31 mouse cellular contexts compared by ENCODE assay signal in the genomic region with DNA sequence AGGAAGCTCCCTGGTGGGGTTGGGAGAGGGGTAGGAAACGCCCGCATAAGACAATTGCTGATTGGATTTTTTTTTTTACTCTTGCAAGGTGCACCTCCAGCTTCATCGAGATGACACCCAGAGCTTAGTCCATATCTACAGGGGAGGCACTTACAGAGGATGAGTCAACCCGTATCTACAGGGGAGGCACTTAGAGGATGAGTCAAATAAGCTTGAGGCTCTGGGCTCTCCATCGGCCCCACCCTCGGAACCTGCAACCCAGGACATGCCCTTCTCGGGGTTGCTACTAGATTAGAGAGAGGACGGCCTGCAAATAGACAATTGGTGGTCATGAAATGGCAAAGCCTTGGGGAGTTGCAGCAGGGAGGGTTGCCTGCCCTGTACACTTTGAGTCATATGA. TPM values are rescaled to one million over a fixed set of nuclear protein-coding genes. Genes with fewer than 3 reads are reported as not detected.
A peak's percentile ranks its signal among the peaks of the same experiment; 100 is the strongest.
DNase-seq lines count a peak whose midpoint lies in the region; ATAC-seq and TF ChIP-seq lines count a peak whose summit lies in the region.
"Had no signal": no experiment of that assay in that cellular context is flagged by ENCODE, and none has a peak within 500 bp of the region (broad histone marks: within the 10 kb centered on the region; RNA-seq: fewer than 3 reads in every experiment).

No protein-coding gene starts in this region.

- no peak overlapping the region for H3K4me3 ChIP-seq in forebrain, embryonic 14.5 days (ENCODE audit: low read depth, low read length)
- H3K4me3 ChIP-seq in forebrain, embryonic 11.5 days (ENCODE audit: low read depth, low read length): no peak overlapping the region
- no peak overlapping the region for H3K4me3 ChIP-seq in liver, postnatal 0 days (ENCODE audit: low read depth, low read length)
- no peak overlapping the region for H3K4me3 ChIP-seq in liver, embryonic 15.5 days (replicated peaks)
- H3K4me3 ChIP-seq: heart, adult 2 months; heart, embryonic 10.5 days; heart, embryonic 13.5 days; hindbrain, embryonic 12.5 days; hindbrain, embryonic 15.5 days had no signal

- H3K4me1 ChIP-seq in forebrain, embryonic 14.5 days (ENCODE audit: control insufficient read depth, insufficient read depth, low read length): peaks cover 20% of the 10 kb centered on the region
- H3K4me1 ChIP-seq in forebrain, embryonic 11.5 days (replicated peaks; ENCODE audit: control insufficient read depth, insufficient read depth, low read length): peaks cover 14% of the 10 kb centered on the region
- no peaks in the 10 kb centered on the region for H3K4me1 ChIP-seq in liver, postnatal 0 days (ENCODE audit: insufficient read depth)
- peaks cover 48% of the 10 kb centered on the region for H3K4me1 ChIP-seq in liver, embryonic 15.5 days (replicated peaks)

- H3K36me3 ChIP-seq in forebrain, embryonic 14.5 days (ENCODE audit: control insufficient read depth, insufficient read depth, low read length): no peaks in the 10 kb centered on the region
- no peaks in the 10 kb centered on the region for H3K36me3 ChIP-seq in forebrain, embryonic 11.5 days (ENCODE audit: control insufficient read depth, insufficient read depth, low read length)
- no peaks in the 10 kb centered on the region for H3K36me3 ChIP-seq in liver, postnatal 0 days (replicated peaks; ENCODE audit: insufficient read depth, low read length)
- no peaks in the 10 kb centered on the region for H3K36me3 ChIP-seq in liver, embryonic 15.5 days (replicated peaks)
- H3K36me3 ChIP-seq: G1E; heart, embryonic 10.5 days; heart, embryonic 13.5 days; hindbrain, embryonic 12.5 days; hindbrain, embryonic 15.5 days had no signal

- no peaks in the 10 kb centered on the region for H3K27me3 ChIP-seq in forebrain, embryonic 14.5 days (replicated peaks; ENCODE audit: control insufficient read depth, insufficient read depth, low read length)
- no peaks in the 10 kb centered on the region for H3K27me3 ChIP-seq in forebrain, embryonic 11.5 days (ENCODE audit: control insufficient read depth, insufficient read depth, low read length)
- peaks cover 7% of the 10 kb centered on the region; the same call in 1 of the 2 replicates for H3K27me3 ChIP-seq in liver, postnatal 0 days (ENCODE audit: insufficient read depth, low read length)
- peaks cover 13% of the 10 kb centered on the region for H3K27me3 ChIP-seq in liver, embryonic 15.5 days
- H3K27me3 ChIP-seq: hindbrain, embryonic 12.5 days; hindbrain, embryonic 15.5 days had no signal

- no peak for ATAC-seq in forebrain, embryonic 14.5 days
- no peak for ATAC-seq in forebrain, embryonic 11.5 days (replicated peaks; ENCODE audit: low FRiP score)
- ATAC-seq in liver, postnatal 0 days: no peak
- peak; percentile 53 for ATAC-seq in liver, embryonic 15.5 days (ENCODE audit: insufficient read depth)
- ATAC-seq: Patski had no signal

- 94% methylated on average over 8 of the region's 8 CpGs for WGBS in forebrain, embryonic 14.5 days
- WGBS in forebrain, embryonic 11.5 days: 91% methylated on average over 8 of the region's 8 CpGs
- 77% methylated on average over 8 of the region's 8 CpGs for WGBS in liver, postnatal 0 days (ENCODE audit: insufficient replicate concordance)
- 48% methylated on average over 8 of the region's 8 CpGs for WGBS in liver, embryonic 15.5 days (ENCODE audit: insufficient replicate concordance)

- no peak for TF ChIP-seq EP300 in liver, postnatal 0 days (IDR thresholded peaks at IDR 0.05; ENCODE audit: low read depth)

- no peak for TF ChIP-seq CTCF in liver, postnatal 0 days (IDR thresholded peaks at IDR 0.05; ENCODE audit: low read depth)

- H3K4me2 ChIP-seq in forebrain, embryonic 14.5 days (ENCODE audit: low read length): no peak overlapping the region
- no peak overlapping the region for H3K4me2 ChIP-seq in forebrain, embryonic 11.5 days (ENCODE audit: low read depth, low read length, severe bottlenecking)
- H3K4me2 ChIP-seq in liver, postnatal 0 days (ENCODE audit: low read depth, low read length): no peak overlapping the region
- peak overlapping the region; percentile 37 for H3K4me2 ChIP-seq in liver, embryonic 15.5 days
- H3K4me2 ChIP-seq: heart, embryonic 13.5 days; hindbrain, embryonic 12.5 days; hindbrain, embryonic 15.5 days had no signal

- no peak overlapping the region for H3K9ac ChIP-seq in forebrain, embryonic 14.5 days (ENCODE audit: low read length)
- H3K9ac ChIP-seq in forebrain, embryonic 11.5 days (ENCODE audit: low read length): no peak overlapping the region
- no peak overlapping the region for H3K9ac ChIP-seq in liver, postnatal 0 days (replicated peaks)
- H3K9ac ChIP-seq in liver, embryonic 15.5 days: no peak overlapping the region
- H3K9ac ChIP-seq: heart, embryonic 13.5 days; hindbrain, embryonic 12.5 days; hindbrain, embryonic 15.5 days had no signal

- no peak for DNase-seq in forebrain, embryonic 14.5 days (ENCODE audit: low spot score)
- no peak for DNase-seq in forebrain, embryonic 11.5 days (ENCODE audit: low spot score)
- peak; percentile 48 for DNase-seq in liver
- DNase-seq in liver, postnatal 0 days: no peak
- peak; percentile 54 for DNase-seq in c-Kit-positive CD71-positive TER-119-positive erythroid progenitor cells, embryonic 14.5 days (ENCODE audit: low spot score)
- DNase-seq in right cerebral cortex, postnatal 25 days: no peak
- DNase-seq in thymus, postnatal 14 days: no peak
- DNase-seq: adrenal gland, postnatal 10 days; adrenal gland, postnatal 36 days; B cell, adult 2 months; cerebellum, adult 11-12 months; cerebellum, adult 8-10 months; cerebellum, postnatal 10 days; cerebellum, postnatal 36 days; gastrocnemius, postnatal 10 days; gastrocnemius, postnatal 36 days; heart, adult 2 months; heart, postnatal 14 days; kidney, adult 11 months had no signal

- H3K27ac ChIP-seq in forebrain, embryonic 14.5 days (ENCODE audit: low read depth, low read length): peak overlapping the region; percentile 9; the same call in 1 of the 2 replicates
- H3K27ac ChIP-seq in forebrain, embryonic 11.5 days (ENCODE audit: low read depth, low read length): no peak overlapping the region
- no peak overlapping the region for H3K27ac ChIP-seq in liver, postnatal 0 days (ENCODE audit: low read depth)
- peak overlapping the region; percentile 55; the same call in 1 of the 2 replicates for H3K27ac ChIP-seq in liver, embryonic 15.5 days (replicated peaks)
- H3K27ac ChIP-seq: heart, adult 2 months; heart, embryonic 10.5 days; heart, embryonic 13.5 days; hindbrain, embryonic 12.5 days; hindbrain, embryonic 15.5 days had no signal

- no peaks in the 10 kb centered on the region for H3K9me3 ChIP-seq in forebrain, embryonic 14.5 days (replicated peaks; ENCODE audit: control insufficient read depth, low read length)
- no peaks in the 10 kb centered on the region for H3K9me3 ChIP-seq in forebrain, embryonic 11.5 days (ENCODE audit: control insufficient read depth, low read length)
- H3K9me3 ChIP-seq in liver, postnatal 0 days (ENCODE audit: low read length): no peaks in the 10 kb centered on the region
- H3K9me3 ChIP-seq in liver, embryonic 15.5 days (replicated peaks): no peaks in the 10 kb centered on the region
- H3K9me3 ChIP-seq: heart, embryonic 10.5 days; heart, embryonic 13.5 days; hindbrain, embryonic 12.5 days; hindbrain, embryonic 15.5 days had no signal

RNA-seq across cellular contexts. Expression of a gene that starts 10.9 kb away (rescaled TPM):
- 32.7 and 38.5 TPM in 2 replicates for polyA plus RNA-seq in forebrain, embryonic 14.5 days (2014; fragmentation: Nextera tagmentation; extraction: Ambion mirVana)
- polyA plus RNA-seq in forebrain, embryonic 11.5 days (2014; fragmentation: Nextera tagmentation; extraction: Ambion mirVana): 45.6 and 50.7 TPM in 2 replicates
- 7.4 and 8.4 TPM in 2 replicates for polyA plus RNA-seq in liver, postnatal 0 days (2015; fragmentation: Nextera tagmentation; extraction: Ambion mirVana)
- polyA plus RNA-seq in liver, embryonic 15.5 days (2015; fragmentation: Nextera tagmentation; extraction: Ambion mirVana): 10.7 and 12.1 TPM in 2 replicates

RNA-seq across cellular contexts. Expression of a gene that starts 17.0 kb away (rescaled TPM):
- polyA plus RNA-seq in forebrain, embryonic 14.5 days (2014; fragmentation: Nextera tagmentation; extraction: Ambion mirVana): not detected in 2 replicates
- 0.44 TPM in 1 of 2 replicates, not detected in the other for polyA plus RNA-seq in forebrain, embryonic 11.5 days (2014; fragmentation: Nextera tagmentation; extraction: Ambion mirVana)
- polyA plus RNA-seq in liver, postnatal 0 days (2015; fragmentation: Nextera tagmentation; extraction: Ambion mirVana): not detected in 2 replicates
- 0.16 TPM in 1 of 2 replicates, not detected in the other for polyA plus RNA-seq in liver, embryonic 15.5 days (2015; fragmentation: Nextera tagmentation; extraction: Ambion mirVana)
- polyA plus RNA-seq: cortical plate, adult 2 months; embryonic facial prominence, embryonic 11.5 days; embryonic facial prominence, embryonic 14.5 days; G1E; heart, adult 2 months; heart, embryonic 10.5 days; heart, embryonic 13.5 days; heart, embryonic 16.5 days; hindbrain, embryonic 12.5 days; hindbrain, embryonic 15.5 days; intestine, embryonic 14.5 days; Patski had no signal

RNA-seq across cellular contexts. Expression of a gene that starts 34.1 kb away (rescaled TPM):
- 2.3 and 3.4 TPM in 2 replicates for polyA plus RNA-seq in forebrain, embryonic 14.5 days (2014; fragmentation: Nextera tagmentation; extraction: Ambion mirVana)
- polyA plus RNA-seq in forebrain, embryonic 11.5 days (2014; fragmentation: Nextera tagmentation; extraction: Ambion mirVana): 3.0 and 3.3 TPM in 2 replicates
- 10.8 and 11.2 TPM in 2 replicates for polyA plus RNA-seq in liver, postnatal 0 days (2015; fragmentation: Nextera tagmentation; extraction: Ambion mirVana)
- polyA plus RNA-seq in liver, embryonic 15.5 days (2015; fragmentation: Nextera tagmentation; extraction: Ambion mirVana): 7.7 and 7.8 TPM in 2 replicates

RNA-seq across cellular contexts. Expression of a gene that starts 49.2 kb away (rescaled TPM):
- 40.5 and 42.7 TPM in 2 replicates for polyA plus RNA-seq in forebrain, embryonic 14.5 days (2014; fragmentation: Nextera tagmentation; extraction: Ambion mirVana)
- 8.0 and 10.6 TPM in 2 replicates for polyA plus RNA-seq in forebrain, embryonic 11.5 days (2014; fragmentation: Nextera tagmentation; extraction: Ambion mirVana)
- 3.4 and 4.1 TPM in 2 replicates for polyA plus RNA-seq in liver, postnatal 0 days (2015; fragmentation: Nextera tagmentation; extraction: Ambion mirVana)
- polyA plus RNA-seq in liver, embryonic 15.5 days (2015; fragmentation: Nextera tagmentation; extraction: Ambion mirVana): 0.82 and 0.94 TPM in 2 replicates

Comparison
In these comparisons a context has a peak if more than half of its experiments do, and no peak if none do; other contexts are left out.
1. DNase-seq: peak in liver (single experiment) and c-Kit-positive CD71-positive TER-119-positive erythroid progenitor cells, embryonic 14.5 days (single experiment); none in forebrain, embryonic 14.5 days (single experiment), forebrain, embryonic 11.5 days (single experiment), liver, postnatal 0 days (single experiment), right cerebral cortex, postnatal 25 days (single experiment) and thymus, postnatal 14 days (single experiment).
2. H3K27ac ChIP-seq: peak in forebrain, embryonic 14.5 days (single experiment) and liver, embryonic 15.5 days (single experiment); none in forebrain, embryonic 11.5 days (single experiment) and liver, postnatal 0 days (single experiment).